Mouse (Mus musculus): Measurements from ENCODE around the gene Slc2a3. TPM values are rescaled to one million over a fixed set of nuclear protein-coding genes. Genes with fewer than 3 reads are reported as not detected.

The Slc2a3 gene
- polyA plus RNA-seq, 1 experiment from 2014 or later: 10.5 TPM

- Histone ChIP-seq H3K36me3 (ENCODE audit: control insufficient read depth, insufficient read depth) (no peaks in the 10 kb centered on the region), H3K9ac (ENCODE audit: low read length) (no peak overlapping the region), H3K4me2 (ENCODE audit: low read depth, low read length) (no peak overlapping the region), H3K4me3 (ENCODE audit: low read length) (no peak overlapping the region), H3K27me3 (ENCODE audit: control insufficient read depth, insufficient read depth, low read length) (no peaks in the 10 kb centered on the region), H3K9me3 (replicated peaks; ENCODE audit: control insufficient read depth, low read length) (no peaks in the 10 kb centered on the region), H3K4me1 (ENCODE audit: control insufficient read depth, insufficient read depth, low read length) (no peaks in the 10 kb centered on the region), H3K27ac (ENCODE audit: low read length) (no peak overlapping the region)
- no peak for ATAC-seq (replicated peaks; ENCODE audit: extremely low read depth, insufficient read depth, low FRiP score)
- WGBS: 96% methylated on average over 3 of the region's 3 CpGs
Observed at GRCm38 (mm10) chr6:122784866-122785265, 16.6 kb downstream of the Slc2a3 start.

GRCm38 (mm10) chr6:122782164-122782563 is 19.3 kb downstream of the Slc2a3 start:
- no peak for ATAC-seq (replicated peaks; ENCODE audit: extremely low read depth, insufficient read depth, low FRiP score)
- Histone ChIP-seq H3K4me3 (ENCODE audit: low read length) (no peak overlapping the region), H3K4me2 (ENCODE audit: low read depth, low read length) (no peak overlapping the region), H3K9ac (ENCODE audit: low read length) (no peak overlapping the region), H3K27ac (ENCODE audit: low read length) (no peak overlapping the region), H3K36me3 (ENCODE audit: control insufficient read depth, insufficient read depth) (no peaks in the 10 kb centered on the region), H3K4me1 (ENCODE audit: control insufficient read depth, insufficient read depth, low read length) (no peaks in the 10 kb centered on the region), H3K27me3 (ENCODE audit: control insufficient read depth, insufficient read depth, low read length) (no peaks in the 10 kb centered on the region), H3K9me3 (replicated peaks; ENCODE audit: control insufficient read depth, low read length) (no peaks in the 10 kb centered on the region)
- WGBS: 16% methylated on average over 3 of the region's 3 CpGs

GRCm38 (mm10) chr6:122781167-122781566 is 20.3 kb downstream of the Slc2a3 start:
- H3K4me1 ChIP-seq (ENCODE audit: control insufficient read depth, insufficient read depth, low read length): no peaks in the 10 kb centered on the region
- 36% methylated on average over 4 of the region's 4 CpGs for WGBS

GRCm38 (mm10) chr6:122779916-122780315 is 21.5 kb downstream of the Slc2a3 start:
- Histone ChIP-seq H3K9ac (ENCODE audit: low read length) (no peak overlapping the region), H3K4me2 (ENCODE audit: low read depth, low read length) (no peak overlapping the region), H3K27me3 (ENCODE audit: control insufficient read depth, insufficient read depth, low read length) (no peaks in the 10 kb centered on the region), H3K4me3 (ENCODE audit: low read length) (no peak overlapping the region), H3K27ac (ENCODE audit: low read length) (no peak overlapping the region), H3K36me3 (ENCODE audit: control insufficient read depth, insufficient read depth) (no peaks in the 10 kb centered on the region), H3K9me3 (replicated peaks; ENCODE audit: control insufficient read depth, low read length) (no peaks in the 10 kb centered on the region), H3K4me1 (ENCODE audit: control insufficient read depth, insufficient read depth, low read length) (no peaks in the 10 kb centered on the region)
- no peak for ATAC-seq (replicated peaks; ENCODE audit: extremely low read depth, insufficient read depth, low FRiP score)
- WGBS: 54% methylated on average over 1 of the region's 1 CpGs

More at GRCm38 (mm10) chr6:122781167-122781566, 20.3 kb downstream of the Slc2a3 start:
- Histone ChIP-seq H3K9ac (ENCODE audit: low read length) (no peak overlapping the region), H3K4me3 (ENCODE audit: low read length) (no peak overlapping the region), H3K9me3 (replicated peaks; ENCODE audit: control insufficient read depth, low read length) (no peaks in the 10 kb centered on the region), H3K36me3 (ENCODE audit: control insufficient read depth, insufficient read depth) (no peaks in the 10 kb centered on the region), H3K27ac (ENCODE audit: low read length) (no peak overlapping the region), H3K4me2 (ENCODE audit: low read depth, low read length) (no peak overlapping the region), H3K27me3 (ENCODE audit: control insufficient read depth, insufficient read depth, low read length) (no peaks in the 10 kb centered on the region)
- ATAC-seq (replicated peaks; ENCODE audit: extremely low read depth, insufficient read depth, low FRiP score): no peak

- no peak overlapping the region for H3K4me2 ChIP-seq (ENCODE audit: low read depth, low read length)
- no peak overlapping the region for H3K4me3 ChIP-seq (ENCODE audit: low read length)
- no peaks in the 10 kb centered on the region for H3K36me3 ChIP-seq (ENCODE audit: control insufficient read depth, insufficient read depth)
- H3K27me3 ChIP-seq (ENCODE audit: control insufficient read depth, insufficient read depth, low read length): no peaks in the 10 kb centered on the region
- H3K9ac ChIP-seq (ENCODE audit: low read length): no peak overlapping the region
- ATAC-seq (replicated peaks; ENCODE audit: extremely low read depth, insufficient read depth, low FRiP score): no peak
- no peaks in the 10 kb centered on the region for H3K9me3 ChIP-seq (replicated peaks; ENCODE audit: control insufficient read depth, low read length)
- no peaks in the 10 kb centered on the region for H3K4me1 ChIP-seq (ENCODE audit: control insufficient read depth, insufficient read depth, low read length)
- 80% methylated on average over 7 of the region's 7 CpGs for WGBS
- H3K27ac ChIP-seq (ENCODE audit: low read length): no peak overlapping the region
Observed at GRCm38 (mm10) chr6:122776040-122776439, 25.4 kb downstream of the Slc2a3 start.

GRCm38 (mm10) chr6:122774345-122774744 is 27.1 kb downstream of the Slc2a3 start:
- Histone ChIP-seq H3K4me3 (ENCODE audit: low read length) (no peak overlapping the region), H3K4me1 (ENCODE audit: control insufficient read depth, insufficient read depth, low read length) (no peaks in the 10 kb centered on the region), H3K36me3 (ENCODE audit: control insufficient read depth, insufficient read depth) (no peaks in the 10 kb centered on the region), H3K27me3 (ENCODE audit: control insufficient read depth, insufficient read depth, low read length) (no peaks in the 10 kb centered on the region), H3K4me2 (ENCODE audit: low read depth, low read length) (no peak overlapping the region), H3K27ac (ENCODE audit: low read length) (no peak overlapping the region), H3K9me3 (replicated peaks; ENCODE audit: control insufficient read depth, low read length) (no peaks in the 10 kb centered on the region), H3K9ac (ENCODE audit: low read length) (no peak overlapping the region)
- 95% methylated on average over 1 of the region's 1 CpGs for WGBS
- ATAC-seq (replicated peaks; ENCODE audit: extremely low read depth, insufficient read depth, low FRiP score): no peak

GRCm38 (mm10) chr6:122772701-122773100 is 28.7 kb downstream of the Slc2a3 start:
- 31% methylated on average over 6 of the region's 6 CpGs for WGBS
- Histone ChIP-seq H3K27ac (ENCODE audit: low read length) (no peak overlapping the region), H3K4me3 (ENCODE audit: low read length) (no peak overlapping the region), H3K4me2 (ENCODE audit: low read depth, low read length) (no peak overlapping the region), H3K27me3 (ENCODE audit: control insufficient read depth, insufficient read depth, low read length) (no peaks in the 10 kb centered on the region), H3K36me3 (ENCODE audit: control insufficient read depth, insufficient read depth) (no peaks in the 10 kb centered on the region), H3K4me1 (ENCODE audit: control insufficient read depth, insufficient read depth, low read length) (no peaks in the 10 kb centered on the region), H3K9me3 (replicated peaks; ENCODE audit: control insufficient read depth, low read length) (no peaks in the 10 kb centered on the region), H3K9ac (ENCODE audit: low read length) (no peak overlapping the region)
- no peak for ATAC-seq (replicated peaks; ENCODE audit: extremely low read depth, insufficient read depth, low FRiP score)

GRCm38 (mm10) chr6:122770760-122771315 is 30.6 kb downstream of the Slc2a3 start:
- Histone ChIP-seq H3K36me3 (ENCODE audit: control insufficient read depth, insufficient read depth) (no peaks in the 10 kb centered on the region), H3K27me3 (ENCODE audit: control insufficient read depth, insufficient read depth, low read length) (no peaks in the 10 kb centered on the region), H3K27ac (ENCODE audit: low read length) (no peak overlapping the region), H3K4me2 (ENCODE audit: low read depth, low read length) (no peak overlapping the region), H3K9ac (ENCODE audit: low read length) (no peak overlapping the region), H3K4me3 (ENCODE audit: low read length) (no peak overlapping the region), H3K4me1 (ENCODE audit: control insufficient read depth, insufficient read depth, low read length) (no peaks in the 10 kb centered on the region), H3K9me3 (replicated peaks; ENCODE audit: control insufficient read depth, low read length) (no peaks in the 10 kb centered on the region)
- ATAC-seq (replicated peaks; ENCODE audit: extremely low read depth, insufficient read depth, low FRiP score): no peak
- WGBS: 84% methylated on average over 11 of the region's 11 CpGs

GRCm38 (mm10) chr6:122769771-122770759 is 31.4 kb downstream of the Slc2a3 start:
- ATAC-seq (replicated peaks; ENCODE audit: extremely low read depth, insufficient read depth, low FRiP score): no peak
- no peak overlapping the region for H3K4me2 ChIP-seq (ENCODE audit: low read depth, low read length)
- no peak overlapping the region for H3K9ac ChIP-seq (ENCODE audit: low read length)
- no peaks in the 10 kb centered on the region for H3K27me3 ChIP-seq (ENCODE audit: control insufficient read depth, insufficient read depth, low read length)
- H3K27ac ChIP-seq (ENCODE audit: low read length): no peak overlapping the region
- 77% methylated on average over 10 of the region's 10 CpGs for WGBS
- H3K4me1 ChIP-seq (ENCODE audit: control insufficient read depth, insufficient read depth, low read length): no peaks in the 10 kb centered on the region
- H3K4me3 ChIP-seq (ENCODE audit: low read length): no peak overlapping the region
- no peaks in the 10 kb centered on the region for H3K36me3 ChIP-seq (ENCODE audit: control insufficient read depth, insufficient read depth)
- H3K9me3 ChIP-seq (replicated peaks; ENCODE audit: control insufficient read depth, low read length): no peaks in the 10 kb centered on the region
